Mouse (Mus musculus) forebrain, embryonic 10.5 days (tissue): ENCODE results near the gene Sparc. TPM values are rescaled to one million over a fixed set of nuclear protein-coding genes. Genes with fewer than 3 reads are reported as not detected.

Source experiments
- DNase-seq: peaks from one replicate; pipeline ENCODE4 v3.0.0-alpha.2; 2017; ENCODE audit warnings: low spot score; ENCODE audit errors: extremely low spot score
- H3K27ac ChIP-seq: fragments of 300-500 bp; sonication (generic); 2 replicates; pipeline ENCODE4 v1.5.1; 2016; ENCODE audit warnings: mild to moderate bottlenecking
- H3K27me3 ChIP-seq: fragments of 300-500 bp; sonication (generic); 2 replicates; pipeline ENCODE4 v1.6.1; 2016; ENCODE audit warnings: mild to moderate bottlenecking; ENCODE audit not compliant: poor library complexity, severe bottlenecking
- H3K36me3 ChIP-seq: fragments of 300-500 bp; sonication (generic); replicated peaks from 2 replicates; pipeline ENCODE4 v1.6.1; 2016; ENCODE audit warnings: mild to moderate bottlenecking, moderate library complexity
- H3K4me1 ChIP-seq: fragments of 300-500 bp; sonication (generic); 2 replicates; pipeline ENCODE4 v1.6.1; 2016
- H3K4me3 ChIP-seq: fragments of 300-500 bp; sonication (generic); 2 replicates; pipeline ENCODE4 v1.5.1; 2016; ENCODE audit warnings: mild to moderate bottlenecking, moderate library complexity
- H3K9me3 ChIP-seq: fragments of 300-500 bp; sonication (generic); 2 replicates; pipeline ENCODE4 v1.6.1; 2016; ENCODE audit warnings: mild to moderate bottlenecking, moderate library complexity
- WGBS: fragments of 180-500 bp; shearing (Covaris S2); methylation state at CpG from one replicate; pipeline ENCODE4 v1.1.7; 2016; 5-methylcytosine and 5-hydroxymethylcytosine counted together
- polyA plus RNA-seq: library from polyadenylated mRNA; unstranded; fragments of >200 nt; fragmentation: Nextera tagmentation; extraction: Ambion mirVana; gene quantifications from 2 replicates; pipeline ENCODE4 v1.2.1, GENCODE M21; 2016

Gene Sparc
- polyA plus RNA-seq, 1 experiment from 2014 or later, result 311 TPM

DNA sequence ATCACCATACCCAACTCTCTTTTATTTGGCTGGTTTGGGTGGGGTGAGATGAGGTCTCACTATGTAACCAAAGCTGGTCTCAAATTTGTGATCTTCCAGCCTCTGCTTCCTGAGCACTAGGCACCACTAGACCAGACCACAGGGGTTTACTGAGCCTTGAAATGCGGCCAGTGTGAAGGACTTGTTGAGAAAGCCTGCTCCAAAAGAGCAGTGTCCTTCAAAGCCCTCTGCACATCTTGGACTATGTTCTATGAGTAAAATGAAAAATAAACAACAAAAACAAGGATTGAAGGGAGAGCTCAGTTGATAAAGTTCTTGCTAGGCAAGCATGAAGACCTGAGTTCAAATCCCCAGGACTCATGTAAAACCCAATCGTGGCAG is 9.6 kb downstream of the Sparc start:
- 89% methylated on average over 2 of the region's 2 CpGs for WGBS
- Histone ChIP-seq H3K9me3 (no peaks in the 10 kb centered on the region), H3K27me3 (no peaks in the 10 kb centered on the region), H3K4me1 (peaks cover 34% of the 10 kb centered on the region), H3K36me3 (peaks cover 42% of the 10 kb centered on the region), H3K27ac (no peak overlapping the region), H3K4me3 (no peak overlapping the region)
- no peak for DNase-seq

DNA sequence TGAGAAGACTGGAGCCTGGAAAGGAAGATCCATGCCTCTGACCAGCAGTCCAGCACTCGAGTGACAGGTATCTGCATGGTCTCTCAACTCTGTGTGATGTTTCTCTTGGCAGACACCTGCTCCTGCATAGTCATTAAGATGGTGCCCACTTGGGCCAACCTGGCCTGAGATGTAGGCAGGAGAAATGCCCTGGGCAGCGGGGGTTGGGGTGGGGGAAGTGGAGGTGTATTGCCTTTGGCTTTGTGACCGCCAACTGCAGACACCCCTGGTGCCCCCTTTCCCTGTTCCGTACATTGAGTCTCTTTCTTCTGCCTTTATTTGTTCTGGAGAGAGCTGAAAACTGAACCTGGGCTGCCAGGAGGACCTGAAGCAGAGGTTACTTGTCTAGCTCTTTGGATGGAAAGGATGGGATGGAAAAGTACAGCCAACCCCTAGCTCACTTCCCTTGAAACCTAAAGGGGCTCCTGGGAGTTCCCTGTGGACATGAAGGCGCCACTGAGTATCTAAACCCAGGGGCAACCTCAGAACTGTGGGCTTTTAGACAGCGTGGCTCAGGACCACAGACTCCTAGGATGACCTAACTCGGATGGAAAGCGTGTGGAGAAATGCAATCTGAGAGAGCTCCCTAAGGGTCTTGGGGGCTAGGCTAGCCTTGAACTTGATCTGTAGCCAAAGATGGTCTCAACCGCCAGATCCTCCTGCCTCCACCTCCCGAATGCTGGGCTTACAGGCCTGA is 10.1 kb downstream of the Sparc start:
- peaks cover 48% of the 10 kb centered on the region for H3K36me3 ChIP-seq
- no peaks in the 10 kb centered on the region for H3K27me3 ChIP-seq
- DNase-seq, result no peak
- WGBS, result 93% methylated on average over 10 of the region's 10 CpGs
- H3K9me3 ChIP-seq, result no peaks in the 10 kb centered on the region
- H3K4me1 ChIP-seq, result peaks cover 29% of the 10 kb centered on the region
- no peak overlapping the region for H3K4me3 ChIP-seq
- no peak overlapping the region for H3K27ac ChIP-seq

DNA sequence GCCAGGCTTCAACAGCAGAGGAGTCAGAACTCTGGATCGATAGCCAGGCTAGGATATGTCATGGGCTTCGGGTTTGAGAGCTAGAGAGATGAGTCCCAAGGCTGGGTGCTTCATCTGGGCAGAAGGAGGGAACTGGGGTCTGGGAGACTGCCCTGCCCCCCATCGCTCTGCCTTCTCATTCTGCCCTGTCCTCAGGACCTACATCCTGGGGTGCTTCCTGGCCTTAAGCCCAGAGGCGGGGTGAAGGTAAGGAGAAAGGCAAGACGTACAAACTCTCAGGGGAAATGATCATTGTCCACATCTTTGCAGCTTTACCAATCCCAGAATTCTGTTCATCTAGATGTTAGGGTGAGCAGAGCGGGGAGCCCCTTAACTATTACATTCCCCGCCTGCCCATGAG is 10.9 kb downstream of the Sparc start:
- H3K36me3 ChIP-seq, result peaks cover 56% of the 10 kb centered on the region
- no peak overlapping the region for H3K27ac ChIP-seq
- no peaks in the 10 kb centered on the region for H3K27me3 ChIP-seq
- no peak for DNase-seq
- peaks cover 20% of the 10 kb centered on the region for H3K4me1 ChIP-seq
- H3K9me3 ChIP-seq, result no peaks in the 10 kb centered on the region
- H3K4me3 ChIP-seq, result no peak overlapping the region
- 89% methylated on average over 7 of the region's 7 CpGs for WGBS

DNA sequence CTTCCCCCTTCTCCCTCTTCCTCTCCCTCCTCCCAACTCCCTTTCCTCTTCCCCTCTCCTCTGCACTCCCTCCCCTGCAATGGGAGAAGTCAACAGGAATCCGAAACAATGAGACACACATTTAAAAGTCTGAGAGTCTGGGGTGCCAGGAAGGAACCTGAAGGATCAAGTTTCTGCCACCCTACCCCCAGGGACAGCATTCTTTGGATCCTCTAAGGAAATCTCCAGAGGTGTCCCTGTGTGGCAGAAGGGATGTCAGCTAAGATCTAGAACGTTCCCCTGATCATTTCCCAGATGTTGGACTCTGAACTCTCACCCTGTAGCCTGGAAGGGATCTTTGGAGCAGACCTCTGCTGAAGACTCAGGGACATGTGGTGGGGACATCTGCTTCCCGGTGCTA is 12.5 kb downstream of the Sparc start:
- H3K4me3 ChIP-seq, result no peak overlapping the region
- H3K36me3 ChIP-seq, result peaks cover 71% of the 10 kb centered on the region
- DNase-seq, result no peak
- H3K27ac ChIP-seq, result peak overlapping the region; percentile 54
- 62% methylated on average over 3 of the region's 3 CpGs for WGBS
- H3K9me3 ChIP-seq, result no peaks in the 10 kb centered on the region
- no peaks in the 10 kb centered on the region for H3K27me3 ChIP-seq
- H3K4me1 ChIP-seq, result peaks cover 15% of the 10 kb centered on the region

DNA sequence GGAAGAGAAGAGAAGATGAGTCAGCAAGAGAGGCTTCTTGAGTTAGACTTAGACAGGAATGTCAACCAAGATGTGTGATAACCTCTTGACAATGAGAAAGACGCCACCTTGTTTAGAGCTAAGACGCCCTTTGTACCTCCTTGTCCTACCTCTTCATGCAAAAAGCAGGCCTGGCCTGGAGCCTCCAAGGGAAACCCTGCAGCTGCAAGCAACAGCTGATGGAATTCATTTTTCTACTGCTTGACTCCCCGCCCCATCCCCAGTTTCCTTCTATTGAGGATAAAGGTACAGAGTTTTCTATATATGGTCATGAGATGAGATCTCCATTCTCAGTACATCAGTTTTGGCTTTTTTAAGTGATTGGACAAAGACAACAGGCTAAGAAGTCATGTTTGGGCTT is 13.0 kb downstream of the Sparc start:
- H3K27me3 ChIP-seq, result no peaks in the 10 kb centered on the region

DNA sequence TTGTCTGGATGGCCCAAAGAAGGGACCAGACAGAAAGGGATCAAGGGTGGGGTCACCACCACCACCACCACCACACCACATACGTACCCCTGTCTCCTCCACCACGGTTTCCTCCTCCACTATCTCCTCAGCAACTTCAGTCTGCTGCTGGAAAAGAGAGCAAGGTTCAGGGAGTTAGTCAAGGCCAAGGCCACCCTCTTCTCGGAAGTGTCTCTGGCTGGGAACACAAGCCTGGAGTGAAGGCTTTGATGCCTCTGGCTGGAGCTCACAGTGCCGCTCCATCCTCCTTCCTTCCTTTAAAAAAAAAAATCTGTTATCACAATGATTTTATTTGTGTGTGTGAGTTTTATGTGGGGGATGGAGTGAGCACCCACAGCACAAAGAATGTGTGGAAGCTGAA is 15.8 kb downstream of the Sparc start:
- no peaks in the 10 kb centered on the region for H3K27me3 ChIP-seq
- H3K27ac ChIP-seq, result no peak overlapping the region
- 94% methylated on average over 4 of the region's 4 CpGs for WGBS
- no peak for DNase-seq
- no peaks in the 10 kb centered on the region for H3K9me3 ChIP-seq
- peaks cover 81% of the 10 kb centered on the region for H3K36me3 ChIP-seq
- H3K4me3 ChIP-seq, result no peak overlapping the region
- H3K4me1 ChIP-seq, result peaks cover 6% of the 10 kb centered on the region

More for the DNA sequence above, 13.0 kb downstream of the Sparc start:
- WGBS, result 91% methylated on average over 3 of the region's 3 CpGs
- Histone ChIP-seq H3K4me3 (no peak overlapping the region), H3K27ac (no peak overlapping the region; the same call in 1 of the 2 replicates), H3K4me1 (peaks cover 12% of the 10 kb centered on the region), H3K36me3 (peaks cover 72% of the 10 kb centered on the region), H3K9me3 (no peaks in the 10 kb centered on the region)
- DNase-seq, result no peak

DNA sequence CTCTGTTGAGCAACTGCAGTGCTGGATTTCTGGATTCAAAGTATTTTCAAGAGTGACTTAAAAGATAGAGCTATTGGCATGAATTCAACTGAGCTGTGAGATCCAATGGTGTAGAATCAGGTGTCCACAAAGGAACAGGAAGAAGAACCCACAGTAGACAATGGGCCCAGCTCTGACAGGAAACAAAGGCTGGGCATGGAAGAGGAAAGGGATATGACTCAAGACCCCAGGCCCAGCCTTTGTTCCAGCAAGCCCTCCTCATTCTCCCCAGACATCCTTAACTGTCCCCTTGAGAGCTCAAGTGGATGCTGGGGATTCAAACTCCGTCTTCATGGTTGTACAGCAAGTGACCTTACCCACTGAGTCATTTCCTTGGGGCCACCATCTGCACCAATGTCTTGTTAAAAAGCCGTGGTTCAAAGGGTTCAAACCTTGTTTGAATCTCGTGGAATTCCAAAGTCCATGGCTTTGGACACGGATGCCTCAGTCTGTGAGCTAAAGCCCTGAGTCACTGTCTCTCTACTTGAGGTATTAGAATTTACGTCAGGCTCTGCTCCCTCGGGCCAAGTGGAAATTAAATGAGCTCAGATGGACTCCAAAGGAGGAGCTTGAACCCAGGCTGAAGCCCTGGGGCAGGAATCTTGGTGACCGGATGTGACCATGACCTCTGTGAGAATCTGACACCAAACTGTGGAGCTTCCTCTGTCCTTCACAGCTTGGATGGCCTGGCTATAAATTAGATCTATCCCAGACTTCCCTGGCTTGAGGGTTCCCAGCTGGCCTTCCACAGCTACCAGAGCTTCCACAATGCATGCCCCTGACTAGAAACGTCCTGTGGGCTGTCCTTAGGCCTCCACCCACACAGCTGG is 17.1 kb downstream of the Sparc start:
- Histone ChIP-seq H3K27ac (no peak overlapping the region), H3K9me3 (no peaks in the 10 kb centered on the region), H3K4me3 (no peak overlapping the region), H3K4me1 (peaks cover 6% of the 10 kb centered on the region), H3K27me3 (no peaks in the 10 kb centered on the region), H3K36me3 (peaks cover 94% of the 10 kb centered on the region)
- WGBS, result 75% methylated on average over 8 of the region's 8 CpGs
- DNase-seq, result no peak

DNA sequence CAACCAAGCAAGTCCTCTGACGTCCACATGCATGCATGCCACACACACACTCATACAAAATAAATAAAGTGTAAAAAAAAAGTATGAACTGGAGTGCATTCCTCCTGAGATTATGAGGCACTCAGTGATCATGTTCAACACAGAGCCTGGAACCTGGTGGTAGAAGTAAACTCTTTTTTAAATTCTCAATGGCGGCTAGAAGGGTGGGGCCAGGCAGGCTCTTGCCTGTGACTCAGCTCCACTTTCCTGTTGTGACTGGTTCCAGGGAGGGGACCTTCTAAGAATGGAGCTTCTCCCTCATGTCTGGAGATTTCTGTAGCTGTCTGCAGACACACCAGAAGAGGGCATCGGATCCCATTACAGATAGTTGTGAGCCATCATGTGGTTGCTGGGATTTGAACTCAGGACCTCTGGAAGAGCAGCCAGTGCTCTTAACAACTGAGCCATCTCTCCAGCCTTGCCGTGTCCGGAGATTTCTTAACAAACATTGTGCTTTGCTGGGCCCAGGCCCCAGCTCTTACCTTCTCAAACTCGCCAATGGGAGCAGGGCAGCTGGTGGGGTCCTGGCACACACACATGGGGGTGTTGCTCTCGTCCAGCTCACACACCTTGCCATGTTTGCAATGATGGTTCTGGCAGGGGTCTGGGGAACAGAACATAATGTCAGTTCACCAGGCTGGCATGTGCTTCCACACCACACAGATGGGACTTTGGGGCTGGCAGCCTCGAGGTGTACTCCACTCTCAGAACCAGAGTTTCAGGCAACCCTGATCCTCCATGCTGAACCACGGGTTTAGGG is 18.1 kb downstream of the Sparc start:
- Histone ChIP-seq H3K4me3 (no peak overlapping the region), H3K36me3 (peaks cover 95% of the 10 kb centered on the region), H3K27ac (no peak overlapping the region), H3K27me3 (no peaks in the 10 kb centered on the region), H3K4me1 (no peaks in the 10 kb centered on the region), H3K9me3 (no peaks in the 10 kb centered on the region)
- no peak for DNase-seq
- WGBS, result 87% methylated on average over 9 of the region's 9 CpGs

DNA sequence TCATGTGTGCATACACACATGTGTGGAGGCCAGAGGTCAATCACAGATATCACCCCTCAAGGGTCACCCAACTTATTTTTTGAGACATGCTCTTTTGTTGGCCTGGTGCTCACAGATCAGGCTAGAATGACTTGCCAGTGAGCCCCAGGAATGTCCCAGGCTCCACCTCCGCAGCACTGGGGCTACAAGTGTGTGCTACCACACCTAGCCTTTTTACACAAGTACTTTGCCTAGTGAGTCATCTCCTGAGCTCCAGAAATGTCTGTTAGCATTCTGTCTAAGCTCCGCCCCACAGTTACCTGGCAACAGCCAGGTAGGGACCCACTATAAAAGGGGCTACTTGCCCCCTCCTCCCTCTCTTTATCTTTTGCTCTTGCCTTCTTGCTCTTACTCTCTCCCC is 22.1 kb downstream of the Sparc start:
- 100% methylated on average over 2 of the region's 2 CpGs for WGBS
- H3K4me3 ChIP-seq, result no peak overlapping the region
- H3K9me3 ChIP-seq, result no peaks in the 10 kb centered on the region
- H3K4me1 ChIP-seq, result no peaks in the 10 kb centered on the region
- H3K36me3 ChIP-seq, result peaks cover 90% of the 10 kb centered on the region
- no peak for DNase-seq
- no peaks in the 10 kb centered on the region for H3K27me3 ChIP-seq
- H3K27ac ChIP-seq, result no peak overlapping the region

DNA sequence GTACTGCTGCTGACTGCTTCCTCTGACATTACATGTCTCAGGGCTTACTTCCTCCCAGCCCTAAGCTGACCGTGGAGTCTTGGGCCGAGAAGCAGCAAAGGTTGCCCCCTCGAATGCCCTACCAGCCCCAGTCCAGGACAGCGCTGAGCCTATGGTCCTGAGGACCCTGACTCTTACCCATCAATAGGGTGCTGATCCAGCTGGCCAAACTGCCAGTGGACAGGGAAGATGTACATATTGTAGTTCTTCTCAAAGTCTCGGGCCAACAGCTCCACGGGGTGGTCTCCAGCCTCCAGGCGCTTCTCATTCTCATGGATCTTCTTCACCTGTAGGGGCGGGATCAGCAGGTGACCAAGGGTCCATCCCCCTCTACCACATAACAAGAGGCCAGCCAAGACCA is 24.6 kb downstream of the Sparc start:
- Histone ChIP-seq H3K4me3 (no peak overlapping the region), H3K36me3 (peaks cover 81% of the 10 kb centered on the region), H3K27me3 (no peaks in the 10 kb centered on the region), H3K4me1 (no peaks in the 10 kb centered on the region), H3K27ac (no peak overlapping the region), H3K9me3 (no peaks in the 10 kb centered on the region)
- WGBS, result 92% methylated on average over 8 of the region's 8 CpGs
- no peak for DNase-seq

DNA sequence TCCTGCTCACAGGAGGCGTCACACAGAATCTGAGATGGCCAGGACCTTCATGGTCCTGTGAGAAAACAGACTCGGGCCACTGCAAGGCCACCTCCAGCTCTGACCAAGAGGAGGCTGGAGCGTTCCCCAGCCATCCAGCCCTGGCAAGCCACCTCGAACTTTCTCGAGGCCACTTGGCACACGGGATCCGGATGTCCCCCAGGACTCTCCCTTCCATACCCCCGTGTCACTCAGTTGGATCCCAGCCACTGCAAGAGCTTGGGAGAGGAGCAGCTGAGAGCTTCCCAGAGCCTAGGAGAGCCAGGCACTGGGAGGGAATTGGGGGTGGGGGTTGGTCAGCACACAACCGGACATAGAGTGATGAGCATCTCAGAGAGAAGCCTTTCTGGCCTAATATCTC is 25.5 kb downstream of the Sparc start:
- Histone ChIP-seq H3K27ac (no peak overlapping the region), H3K4me1 (peaks cover 5% of the 10 kb centered on the region; the same call in 1 of the 2 replicates), H3K4me3 (no peak overlapping the region), H3K9me3 (no peaks in the 10 kb centered on the region), H3K36me3 (peaks cover 73% of the 10 kb centered on the region), H3K27me3 (no peaks in the 10 kb centered on the region)
- no peak for DNase-seq
- WGBS, result 90% methylated on average over 9 of the region's 9 CpGs

DNA sequence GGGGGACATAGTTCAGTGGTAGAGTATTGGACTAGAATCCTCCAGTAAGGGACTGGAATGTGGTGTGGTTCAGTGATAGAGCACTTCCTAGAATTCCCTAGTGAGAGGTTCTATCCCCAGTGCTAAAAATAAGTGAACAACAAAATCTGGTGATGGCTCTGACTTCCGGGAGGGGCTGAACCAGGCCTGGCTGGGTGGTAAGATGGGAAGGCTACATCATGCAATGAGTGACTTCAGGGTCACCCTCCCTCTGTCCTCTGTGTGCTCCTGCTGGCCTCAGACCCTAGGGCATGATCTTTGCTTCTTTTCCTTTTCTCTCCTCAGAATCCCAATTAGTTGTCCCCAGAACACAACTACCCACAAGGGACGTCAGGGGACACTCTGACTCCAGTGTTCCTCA is 25.9 kb downstream of the Sparc start:
- peaks cover 69% of the 10 kb centered on the region for H3K36me3 ChIP-seq
- peaks cover 8% of the 10 kb centered on the region; the same call in 1 of the 2 replicates for H3K4me1 ChIP-seq
- H3K9me3 ChIP-seq, result no peaks in the 10 kb centered on the region
- DNase-seq, result no peak
- WGBS, result 93% methylated on average over 2 of the region's 2 CpGs
- no peak overlapping the region for H3K27ac ChIP-seq
- H3K27me3 ChIP-seq, result no peaks in the 10 kb centered on the region
- H3K4me3 ChIP-seq, result no peak overlapping the region
